Mouse (Mus musculus) midbrain, embryonic 14.5 days (tissue): ENCODE data around the gene Gm10663. TPM values are rescaled to one million over a fixed set of nuclear protein-coding genes. Genes with fewer than 3 reads are reported as not detected.

Source experiments
- ATAC-seq: fragments of 200-750 bp; cut with Nextera tagmentation; 2 replicates; pipeline ENCODE4 v1.8.0; 2017; ENCODE audit warnings: moderate number of reproducible peaks, moderate library complexity; ENCODE audit not compliant: low FRiP score, low TSS enrichment
- DNase-seq: peaks from one replicate; pipeline ENCODE4 v3.0.0-alpha.2; 2015
- H3K27ac ChIP-seq: fragments of 300-500 bp; sonication (generic); replicated peaks from 2 replicates; pipeline ENCODE4 v1.5.1; 2014; ENCODE audit warnings: mild to moderate bottlenecking, low read depth, low read length, moderate library complexity
- H3K27me3 ChIP-seq: fragments of 300-500 bp; sonication (generic); 2 replicates; pipeline ENCODE4 v1.6.1; 2014; ENCODE audit warnings: low read length, control low read depth, mixed read lengths; ENCODE audit not compliant: control insufficient read depth, insufficient read depth
- H3K36me3 ChIP-seq: fragments of 300-500 bp; sonication (generic); 2 replicates; pipeline ENCODE4 v1.6.1; 2014; ENCODE audit warnings: low read length, control low read depth; ENCODE audit not compliant: control insufficient read depth, insufficient read depth
- H3K4me1 ChIP-seq: fragments of 300-500 bp; sonication (generic); 2 replicates; pipeline ENCODE4 v1.6.1; 2014; ENCODE audit warnings: mild to moderate bottlenecking, antibody characterized with exemption, low read length, control low read depth; ENCODE audit not compliant: control insufficient read depth, insufficient read depth
- H3K4me2 ChIP-seq: fragments of 300-500 bp; sonication (generic); 2 replicates; pipeline ENCODE4 v1.6.1; 2014; ENCODE audit warnings: mild to moderate bottlenecking, low read length, moderate library complexity
- H3K4me3 ChIP-seq: fragments of 300-500 bp; sonication (generic); replicated peaks from 2 replicates; pipeline ENCODE4 v1.5.1; 2014; ENCODE audit warnings: low read depth, low read length
- H3K9ac ChIP-seq: fragments of 300-500 bp; sonication (generic); replicated peaks from 2 replicates; pipeline ENCODE4 v1.6.1; 2014; ENCODE audit warnings: mild to moderate bottlenecking, low read length, moderate library complexity
- H3K9me3 ChIP-seq: fragments of 300-500 bp; sonication (generic); 2 replicates; pipeline ENCODE4 v1.6.1; 2016; ENCODE audit warnings: low read length, control low read depth, mixed read lengths; ENCODE audit not compliant: control insufficient read depth
- WGBS: fragments of 180-500 bp; shearing (Covaris S2); extraction: QIAGEN DNeasy Blood & Tissue Kit; methylation state at CpG from one replicate; pipeline ENCODE4 v1.1.7; 2014; 5-methylcytosine and 5-hydroxymethylcytosine counted together
- polyA plus RNA-seq: library from polyadenylated mRNA; unstranded; fragments of >200 nt; fragmentation: Nextera tagmentation; extraction: Ambion mirVana; gene quantifications from 2 replicates; pipeline ENCODE4 v1.2.1, GENCODE M21; 2014

Gm10663 gene
- polyA plus RNA-seq, 1 experiment from 2014 or later = not detected

DNA sequence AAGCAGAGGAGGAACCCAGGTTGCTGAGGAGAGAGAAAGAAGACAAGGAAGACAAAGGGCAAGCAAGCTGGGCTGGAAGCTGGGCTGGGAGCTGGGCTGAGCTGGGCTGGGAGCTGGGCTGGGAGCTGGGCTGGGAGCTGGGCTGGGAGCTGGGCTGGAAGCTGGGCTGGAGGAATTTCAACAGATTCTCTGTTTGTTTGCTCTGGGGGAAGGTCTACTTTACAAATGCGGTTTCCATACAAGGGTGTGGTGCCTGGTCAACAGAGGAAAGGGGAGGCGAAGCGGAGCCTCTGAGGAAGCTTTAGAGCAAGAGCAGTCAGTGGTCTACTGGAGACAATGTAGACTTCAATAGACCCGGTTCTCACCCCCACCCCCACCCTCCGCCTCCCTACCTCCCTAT is 28.3 kb upstream of the Gm10663 start:
- DNase-seq (no peak), ATAC-seq (no peak)
- 44% methylated on average over 5 of the region's 5 CpGs for WGBS
- Histone ChIP-seq H3K4me2 (no peak overlapping the region), H3K4me3 (no peak overlapping the region), H3K27me3 (no peaks in the 10 kb centered on the region), H3K27ac (no peak overlapping the region), H3K9ac (no peak overlapping the region), H3K9me3 (no peaks in the 10 kb centered on the region), H3K4me1 (no peaks in the 10 kb centered on the region), H3K36me3 (no peaks in the 10 kb centered on the region)

GRCm38 (mm10) chr8:65047193-65047592 is 27.6 kb upstream of the Gm10663 start:
- Histone ChIP-seq H3K27me3 (no peaks in the 10 kb centered on the region), H3K4me1 (no peaks in the 10 kb centered on the region), H3K9me3 (no peaks in the 10 kb centered on the region), H3K27ac (no peak overlapping the region), H3K4me3 (no peak overlapping the region), H3K9ac (no peak overlapping the region), H3K36me3 (no peaks in the 10 kb centered on the region), H3K4me2 (no peak overlapping the region)
- no peak for DNase-seq
- WGBS = 92% methylated on average over 4 of the region's 4 CpGs
- ATAC-seq = no peak

GRCm38 (mm10) chr8:65047801-65048200 is 27.0 kb upstream of the Gm10663 start:
- Histone ChIP-seq H3K4me3 (no peak overlapping the region), H3K4me2 (no peak overlapping the region), H3K27me3 (no peaks in the 10 kb centered on the region), H3K9ac (no peak overlapping the region), H3K4me1 (no peaks in the 10 kb centered on the region), H3K27ac (no peak overlapping the region), H3K9me3 (no peaks in the 10 kb centered on the region), H3K36me3 (no peaks in the 10 kb centered on the region)
- no peak for ATAC-seq
- DNase-seq = no peak
- WGBS = 82% methylated on average over 4 of the region's 4 CpGs

- H3K36me3 ChIP-seq = no peaks in the 10 kb centered on the region
- DNase-seq (no peak), ATAC-seq (no peak)
- H3K9ac ChIP-seq = no peak overlapping the region
- H3K4me3 ChIP-seq = no peak overlapping the region
- WGBS = 94% methylated on average over 3 of the region's 3 CpGs
- H3K4me2 ChIP-seq = no peak overlapping the region
- H3K27me3 ChIP-seq = no peaks in the 10 kb centered on the region
- H3K4me1 ChIP-seq = no peaks in the 10 kb centered on the region
- H3K27ac ChIP-seq = no peak overlapping the region
- no peaks in the 10 kb centered on the region for H3K9me3 ChIP-seq
These were observed 21.3 kb upstream of the Gm10663 start for GRCm38 (mm10) chr8:65053554-65053953.

DNA sequence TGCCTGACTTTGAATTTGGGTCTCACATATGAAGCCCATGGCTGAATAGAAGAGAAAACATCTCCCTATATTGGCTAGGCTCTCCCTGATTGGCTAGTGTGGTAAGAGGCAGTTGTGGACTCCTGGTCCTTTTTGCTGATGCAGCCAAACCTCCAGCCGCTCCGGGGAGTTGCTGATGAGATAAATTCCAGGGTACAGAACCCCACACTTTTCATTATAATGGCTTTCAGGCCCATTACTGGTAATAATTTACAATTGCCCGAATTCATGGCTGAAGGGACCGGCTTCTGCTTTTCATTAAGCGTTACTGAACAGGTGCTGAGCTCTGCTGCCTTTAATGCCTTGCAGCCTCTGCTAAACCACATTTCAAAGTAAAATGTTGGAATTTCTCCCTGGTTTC is 20.9 kb upstream of the Gm10663 start:
- Histone ChIP-seq H3K36me3 (no peaks in the 10 kb centered on the region), H3K27ac (no peak overlapping the region), H3K4me3 (no peak overlapping the region), H3K4me1 (no peaks in the 10 kb centered on the region), H3K4me2 (no peak overlapping the region), H3K27me3 (no peaks in the 10 kb centered on the region), H3K9ac (no peak overlapping the region), H3K9me3 (no peaks in the 10 kb centered on the region)
- 84% methylated on average over 5 of the region's 5 CpGs for WGBS
- ATAC-seq (no peak), DNase-seq (no peak)

DNA sequence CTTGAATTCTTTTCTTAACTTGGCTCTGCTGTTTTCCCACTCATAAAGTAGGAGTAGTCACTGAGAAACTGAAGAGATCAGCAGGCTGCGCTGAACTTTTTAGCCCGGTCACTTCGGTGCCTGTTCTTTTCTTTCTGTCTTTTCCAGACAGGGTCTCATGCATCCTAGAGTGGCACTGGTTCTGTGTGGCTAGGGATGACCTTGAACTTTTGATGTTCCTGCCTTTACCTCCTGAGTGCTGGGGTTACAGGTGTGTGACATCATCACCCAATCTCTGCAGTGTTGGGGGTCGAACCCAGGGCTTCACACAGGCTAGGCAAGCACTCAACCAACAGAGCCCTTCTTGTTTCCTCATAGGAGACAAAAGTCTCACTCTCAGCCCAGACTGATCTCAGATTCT is 18.1 kb upstream of the Gm10663 start:
- no peak overlapping the region for H3K4me3 ChIP-seq
- DNase-seq (no peak), ATAC-seq (no peak)
- H3K9ac ChIP-seq = no peak overlapping the region
- no peaks in the 10 kb centered on the region for H3K9me3 ChIP-seq
- no peak overlapping the region for H3K27ac ChIP-seq
- no peaks in the 10 kb centered on the region for H3K36me3 ChIP-seq
- 93% methylated on average over 4 of the region's 4 CpGs for WGBS
- H3K27me3 ChIP-seq = no peaks in the 10 kb centered on the region
- no peaks in the 10 kb centered on the region for H3K4me1 ChIP-seq
- H3K4me2 ChIP-seq = no peak overlapping the region

DNA sequence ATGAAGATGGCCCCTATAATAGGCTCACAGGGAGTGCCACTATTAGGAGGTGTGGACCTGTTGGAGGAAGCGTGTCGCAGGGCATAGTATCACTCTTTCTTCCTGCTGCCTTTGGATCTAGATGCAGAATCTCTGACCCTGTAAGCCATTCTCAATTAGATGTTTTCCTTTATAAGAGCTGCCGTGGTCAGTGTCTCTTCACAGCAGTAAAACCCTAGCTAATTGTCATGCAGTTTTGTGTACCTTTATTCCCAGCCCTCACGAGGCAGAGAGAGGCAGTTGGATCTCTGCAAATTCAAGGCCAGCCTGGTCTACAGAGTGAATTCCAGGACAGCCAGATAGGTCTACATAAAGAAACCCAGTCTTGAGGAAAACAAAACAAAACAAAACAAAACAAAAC is 12.6 kb upstream of the Gm10663 start:
- Histone ChIP-seq H3K4me2 (no peak overlapping the region), H3K36me3 (no peaks in the 10 kb centered on the region), H3K27me3 (no peaks in the 10 kb centered on the region), H3K27ac (no peak overlapping the region), H3K4me1 (no peaks in the 10 kb centered on the region), H3K4me3 (no peak overlapping the region), H3K9ac (no peak overlapping the region), H3K9me3 (no peaks in the 10 kb centered on the region)
- no peak for DNase-seq
- 54% methylated on average over 4 of the region's 4 CpGs for WGBS
- ATAC-seq = no peak

GRCm38 (mm10) chr8:65064071-65064470 is 10.8 kb upstream of the Gm10663 start:
- no peak for ATAC-seq
- Histone ChIP-seq H3K27ac (no peak overlapping the region), H3K27me3 (no peaks in the 10 kb centered on the region), H3K4me1 (no peaks in the 10 kb centered on the region), H3K4me2 (no peak overlapping the region), H3K4me3 (no peak overlapping the region), H3K9ac (no peak overlapping the region), H3K36me3 (no peaks in the 10 kb centered on the region), H3K9me3 (no peaks in the 10 kb centered on the region)
- 62% methylated on average over 2 of the region's 2 CpGs for WGBS
- DNase-seq = no peak

GRCm38 (mm10) chr8:65065622-65066021 is 9.2 kb upstream of the Gm10663 start:
- no peaks in the 10 kb centered on the region for H3K36me3 ChIP-seq
- WGBS = 96% methylated on average over 3 of the region's 3 CpGs

More at GRCm38 (mm10) chr8:65065622-65066021, 9.2 kb upstream of the Gm10663 start:
- H3K27ac ChIP-seq = no peak overlapping the region
- DNase-seq (no peak), ATAC-seq (no peak)
- no peak overlapping the region for H3K4me3 ChIP-seq
- H3K27me3 ChIP-seq = no peaks in the 10 kb centered on the region
- H3K9me3 ChIP-seq = no peaks in the 10 kb centered on the region
- H3K4me2 ChIP-seq = no peak overlapping the region
- no peak overlapping the region for H3K9ac ChIP-seq
- no peaks in the 10 kb centered on the region for H3K4me1 ChIP-seq
